Mouse (Mus musculus) lung, adult 2 months (tissue): ENCODE results near the gene Optc.

Source experiments
- CTCF ChIP-seq: fragments of 200-500 bp; IDR thresholded peaks from 2 replicates; pipeline ENCODE4 v1.5.1; 2011; ENCODE audit warnings: mild to moderate bottlenecking, low read length, control low read depth; ENCODE audit not compliant: insufficient read depth
- POLR2A ChIP-seq: fragments of 200-500 bp; IDR thresholded peaks from 2 replicates; pipeline ENCODE4 v1.6.1; 2011; ENCODE audit warnings: low read depth, mild to moderate bottlenecking, control low read depth, low read length, borderline replicate concordance; ENCODE audit errors: extremely low read depth

DNA sequence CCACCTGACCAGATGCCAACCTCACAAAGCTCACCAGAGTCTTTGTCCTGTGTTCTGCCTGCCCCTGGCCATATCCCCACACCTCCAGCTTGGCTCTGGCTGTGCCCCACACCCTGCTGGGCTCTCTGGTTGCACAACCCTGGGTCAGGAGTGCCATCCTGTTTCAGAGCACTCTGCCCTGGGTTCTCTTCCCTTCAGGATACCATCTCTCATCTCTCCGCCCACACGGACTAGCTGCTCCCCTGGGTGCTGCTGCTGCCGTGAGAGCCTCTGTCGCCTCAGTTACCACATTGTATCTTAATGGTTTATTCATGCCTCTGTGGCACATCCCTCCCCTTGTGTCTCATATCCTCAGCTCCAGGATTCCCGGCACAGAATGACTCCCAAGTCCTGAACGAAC, 21.4 kb downstream of the Optc start:
- TF ChIP-seq CTCF (no peak), POLR2A (no peak)
